Mouse (Mus musculus): ENCODE data around the gene Vav2. TPM values are rescaled to one million over a fixed set of nuclear protein-coding genes. Genes with fewer than 3 reads are reported as not detected.

Vav2 gene
- polyA plus RNA-seq, 1 experiment from 2014 or later = 6.8 TPM

DNA sequence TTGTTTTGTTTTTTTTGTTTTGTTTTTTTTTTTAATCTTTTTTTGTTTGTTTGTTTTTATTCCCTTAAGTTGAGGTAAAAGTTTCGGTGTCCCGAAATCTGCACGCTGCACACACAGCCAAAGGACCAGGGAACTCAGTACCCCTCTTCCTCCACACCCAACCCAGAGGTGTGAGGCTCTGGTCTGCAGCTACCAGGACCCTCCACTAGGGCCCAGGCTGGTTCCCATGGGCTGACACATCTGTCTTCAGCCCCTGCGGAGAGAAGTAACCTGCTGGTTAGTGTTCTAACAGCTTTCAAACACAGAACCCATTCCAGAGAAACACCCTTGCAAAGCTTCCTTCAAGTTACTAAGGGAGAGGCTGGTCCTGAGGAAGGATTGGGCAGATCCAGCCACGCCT lies 20.9 kb upstream of the Vav2 start:
- no peak overlapping the region for H3K9ac ChIP-seq (ENCODE audit: low read length)
- DNase-seq (ENCODE audit: low spot score) (no peak), ATAC-seq (ENCODE audit: insufficient number of reproducible peaks, low FRiP score, low TSS enrichment, low read depth) (no peak)
- peaks cover 5% of the 10 kb centered on the region; the same call in 1 of the 2 replicates for H3K4me1 ChIP-seq (ENCODE audit: control insufficient read depth, insufficient read depth, low read length)
- H3K27ac ChIP-seq (replicated peaks; ENCODE audit: low read depth, low read length) = no peak overlapping the region
- H3K36me3 ChIP-seq (ENCODE audit: control insufficient read depth, insufficient read depth, low read length) = peaks cover 35% of the 10 kb centered on the region
- H3K4me3 ChIP-seq (ENCODE audit: low read depth, low read length) = no peak overlapping the region
- H3K27me3 ChIP-seq (ENCODE audit: control insufficient read depth, insufficient read depth, low read length) = no peaks in the 10 kb centered on the region
- no peak overlapping the region for H3K4me2 ChIP-seq (ENCODE audit: low read depth, severe bottlenecking)
- no peaks in the 10 kb centered on the region for H3K9me3 ChIP-seq (ENCODE audit: control insufficient read depth, low read length)
- WGBS = 87% methylated on average over 5 of the region's 5 CpGs

DNA sequence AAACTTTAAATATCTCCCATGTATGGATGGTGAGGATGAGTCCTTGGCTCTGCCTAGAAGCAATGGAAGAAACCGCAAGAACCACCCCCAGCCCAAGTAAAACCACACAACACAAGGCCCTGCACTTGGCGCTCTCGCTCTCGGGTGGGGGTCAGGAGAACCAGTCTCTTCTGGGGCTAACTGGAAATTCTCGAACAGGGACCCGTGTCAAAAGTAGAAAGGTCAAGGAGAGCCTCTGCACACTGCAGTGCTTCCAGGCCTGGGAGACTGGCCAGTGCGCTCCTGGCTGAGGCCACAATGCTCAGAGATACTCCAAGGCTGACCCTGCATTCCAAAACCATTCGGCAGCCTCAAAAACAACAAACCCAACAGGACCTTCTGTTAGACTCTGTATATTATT lies 20.0 kb upstream of the Vav2 start:
- WGBS = 95% methylated on average over 8 of the region's 8 CpGs
- Histone ChIP-seq H3K9ac (ENCODE audit: low read length) (no peak overlapping the region), H3K4me2 (ENCODE audit: low read depth, severe bottlenecking) (no peak overlapping the region), H3K36me3 (ENCODE audit: control insufficient read depth, insufficient read depth, low read length) (peaks cover 31% of the 10 kb centered on the region), H3K4me3 (ENCODE audit: low read depth, low read length) (no peak overlapping the region), H3K9me3 (ENCODE audit: control insufficient read depth, low read length) (no peaks in the 10 kb centered on the region), H3K27me3 (ENCODE audit: control insufficient read depth, insufficient read depth, low read length) (no peaks in the 10 kb centered on the region), H3K27ac (replicated peaks; ENCODE audit: low read depth, low read length) (no peak overlapping the region), H3K4me1 (ENCODE audit: control insufficient read depth, insufficient read depth, low read length) (peaks cover 9% of the 10 kb centered on the region; the same call in 1 of the 2 replicates)
- ATAC-seq (ENCODE audit: insufficient number of reproducible peaks, low FRiP score, low TSS enrichment, low read depth) (no peak), DNase-seq (ENCODE audit: low spot score) (no peak)

DNA sequence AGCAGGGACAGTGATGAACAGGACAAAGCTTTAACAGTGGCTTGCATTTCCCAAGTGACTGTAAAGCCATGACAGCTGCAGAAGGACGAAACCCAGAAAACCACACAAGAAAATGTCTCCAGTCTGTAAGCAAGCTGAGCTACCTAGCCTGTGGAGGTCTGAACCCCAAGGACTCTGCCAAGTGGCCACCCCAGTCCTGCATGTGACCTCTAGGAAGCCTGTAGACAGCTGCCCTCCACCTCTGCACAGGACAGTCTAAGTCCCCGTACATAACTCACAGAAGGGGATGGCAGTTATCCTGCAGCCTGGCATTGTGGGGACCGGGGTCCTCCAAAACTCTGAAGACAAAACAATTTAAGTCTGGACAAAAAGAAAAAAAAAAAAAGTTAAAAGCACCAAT lies 19.1 kb upstream of the Vav2 start:
- no peak overlapping the region for H3K4me2 ChIP-seq (ENCODE audit: low read depth, severe bottlenecking)
- WGBS = 95% methylated on average over 3 of the region's 3 CpGs
- no peak overlapping the region for H3K9ac ChIP-seq (ENCODE audit: low read length)
- DNase-seq (ENCODE audit: low spot score) (no peak), ATAC-seq (ENCODE audit: insufficient number of reproducible peaks, low FRiP score, low TSS enrichment, low read depth) (no peak)
- H3K36me3 ChIP-seq (ENCODE audit: control insufficient read depth, insufficient read depth, low read length) = peaks cover 28% of the 10 kb centered on the region
- no peak overlapping the region for H3K27ac ChIP-seq (replicated peaks; ENCODE audit: low read depth, low read length)
- H3K27me3 ChIP-seq (ENCODE audit: control insufficient read depth, insufficient read depth, low read length) = no peaks in the 10 kb centered on the region
- H3K4me1 ChIP-seq (ENCODE audit: control insufficient read depth, insufficient read depth, low read length) = peaks cover 9% of the 10 kb centered on the region; the same call in 1 of the 2 replicates
- no peak overlapping the region for H3K4me3 ChIP-seq (ENCODE audit: low read depth, low read length)
- no peaks in the 10 kb centered on the region for H3K9me3 ChIP-seq (ENCODE audit: control insufficient read depth, low read length)

- Histone ChIP-seq H3K9ac (ENCODE audit: low read length) (no peak overlapping the region), H3K4me2 (ENCODE audit: low read depth, severe bottlenecking) (no peak overlapping the region), H3K4me1 (ENCODE audit: control insufficient read depth, insufficient read depth, low read length) (peaks cover 10% of the 10 kb centered on the region), H3K36me3 (ENCODE audit: control insufficient read depth, insufficient read depth, low read length) (peaks cover 7% of the 10 kb centered on the region), H3K27me3 (ENCODE audit: control insufficient read depth, insufficient read depth, low read length) (no peaks in the 10 kb centered on the region), H3K27ac (replicated peaks; ENCODE audit: low read depth, low read length) (no peak overlapping the region), H3K4me3 (ENCODE audit: low read depth, low read length) (no peak overlapping the region), H3K9me3 (ENCODE audit: control insufficient read depth, low read length) (no peaks in the 10 kb centered on the region)
- no peak for DNase-seq (ENCODE audit: low spot score)
- WGBS = 79% methylated on average over 5 of the region's 5 CpGs
- ATAC-seq (ENCODE audit: insufficient number of reproducible peaks, low FRiP score, low TSS enrichment, low read depth) = no peak
Observed at GRCm38 (mm10) chr2:27443450-27443708, 16.5 kb upstream of the Vav2 start.

- Histone ChIP-seq H3K27ac (replicated peaks; ENCODE audit: low read depth, low read length) (0 out of 2 replicates have a peak overlapping the region, but pooled peaks have one; percentile 3), H3K27me3 (ENCODE audit: control insufficient read depth, insufficient read depth, low read length) (no peaks in the 10 kb centered on the region), H3K4me3 (ENCODE audit: low read depth, low read length) (peak overlapping the region; percentile 59), H3K36me3 (ENCODE audit: control insufficient read depth, insufficient read depth, low read length) (peaks cover 2% of the 10 kb centered on the region), H3K9ac (ENCODE audit: low read length) (peak overlapping the region; percentile 77), H3K4me1 (ENCODE audit: control insufficient read depth, insufficient read depth, low read length) (peaks cover 13% of the 10 kb centered on the region), H3K9me3 (ENCODE audit: control insufficient read depth, low read length) (no peaks in the 10 kb centered on the region), H3K4me2 (ENCODE audit: low read depth, severe bottlenecking) (peak overlapping the region; percentile 88)
- DNase-seq (ENCODE audit: low spot score) (no peak), ATAC-seq (ENCODE audit: insufficient number of reproducible peaks, low FRiP score, low TSS enrichment, low read depth) (peak; percentile 36)
- 36% methylated on average over 20 of the region's 20 CpGs for WGBS
Observed at GRCm38 (mm10) chr2:27442708-27443449, 16.0 kb upstream of the Vav2 start.

- H3K27me3 ChIP-seq (ENCODE audit: control insufficient read depth, insufficient read depth, low read length) = no peaks in the 10 kb centered on the region
- WGBS = 1% methylated on average over 36 of the region's 36 CpGs
- H3K9ac ChIP-seq (ENCODE audit: low read length) = peak within 1 kb of the TSS; percentile 77
- peak within 1 kb of the TSS; percentile 88 for H3K4me2 ChIP-seq (ENCODE audit: low read depth, severe bottlenecking)
- peaks cover 13% of the 10 kb centered on the region for H3K4me1 ChIP-seq (ENCODE audit: control insufficient read depth, insufficient read depth, low read length)
- peak; percentile 99 for DNase-seq (ENCODE audit: low spot score)
- ATAC-seq (ENCODE audit: insufficient number of reproducible peaks, low FRiP score, low TSS enrichment, low read depth) = peak; percentile 83
- 0 out of 2 replicates have a peak within 1 kb of the TSS, but pooled peaks have one; percentile 3 for H3K27ac ChIP-seq (replicated peaks; ENCODE audit: low read depth, low read length)
- H3K9me3 ChIP-seq (ENCODE audit: control insufficient read depth, low read length) = no peaks in the 10 kb centered on the region
- no peaks in the 10 kb centered on the region; the same call in 1 of the 2 replicates for H3K36me3 ChIP-seq (ENCODE audit: control insufficient read depth, insufficient read depth, low read length)
- H3K4me3 ChIP-seq (ENCODE audit: low read depth, low read length) = peak within 1 kb of the TSS; percentile 59
Observed at GRCm38 (mm10) chr2:27441767-27442707, 15.2 kb upstream of the Vav2 start, which contains the start of gene Brd3os. Gene Brd3os (plus strand): TSS chr2:27442324.

GRCm38 (mm10) chr2:27438281-27438680 lies 11.4 kb upstream of the Vav2 start:
- WGBS = 11% methylated on average over 11 of the region's 11 CpGs
- no peak for ATAC-seq (ENCODE audit: insufficient number of reproducible peaks, low FRiP score, low TSS enrichment, low read depth)
- Histone ChIP-seq H3K9ac (ENCODE audit: low read length) (no peak overlapping the region), H3K36me3 (ENCODE audit: control insufficient read depth, insufficient read depth, low read length) (no peaks in the 10 kb centered on the region), H3K27ac (replicated peaks; ENCODE audit: low read depth, low read length) (no peak overlapping the region), H3K27me3 (ENCODE audit: control insufficient read depth, insufficient read depth, low read length) (no peaks in the 10 kb centered on the region), H3K9me3 (ENCODE audit: control insufficient read depth, low read length) (no peaks in the 10 kb centered on the region), H3K4me3 (ENCODE audit: low read depth, low read length) (no peak overlapping the region), H3K4me1 (ENCODE audit: control insufficient read depth, insufficient read depth, low read length) (peaks cover 11% of the 10 kb centered on the region), H3K4me2 (ENCODE audit: low read depth, severe bottlenecking) (no peak overlapping the region)
- peak; percentile 52 for DNase-seq (ENCODE audit: low spot score)

DNA sequence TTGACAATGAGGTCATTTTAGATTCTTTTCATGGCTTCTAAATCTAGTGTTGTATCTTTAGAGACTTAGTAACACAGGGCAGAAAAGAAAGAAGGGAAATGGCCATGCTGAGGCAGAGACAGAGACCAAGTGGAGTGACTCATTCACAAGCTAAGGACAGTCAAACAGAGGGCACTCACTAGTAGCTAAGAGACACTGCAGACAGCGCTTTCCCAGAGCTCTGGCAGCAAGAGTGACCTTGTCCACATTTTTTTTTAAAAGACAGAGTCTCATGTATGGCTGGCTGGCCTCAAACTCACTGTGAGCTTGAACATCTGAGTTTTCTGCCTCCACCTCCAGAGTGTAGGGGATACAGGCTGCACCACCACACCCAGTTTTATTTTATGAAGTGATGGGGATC lies 11.0 kb upstream of the Vav2 start:
- no peaks in the 10 kb centered on the region for H3K36me3 ChIP-seq (ENCODE audit: control insufficient read depth, insufficient read depth, low read length)
- no peak for DNase-seq (ENCODE audit: low spot score)
- H3K4me1 ChIP-seq (ENCODE audit: control insufficient read depth, insufficient read depth, low read length) = peaks cover 9% of the 10 kb centered on the region
- H3K9ac ChIP-seq (ENCODE audit: low read length) = no peak overlapping the region
- no peak overlapping the region for H3K4me2 ChIP-seq (ENCODE audit: low read depth, severe bottlenecking)
- H3K9me3 ChIP-seq (ENCODE audit: control insufficient read depth, low read length) = no peaks in the 10 kb centered on the region
- WGBS = 59% methylated on average over 1 of the region's 1 CpGs
- no peak overlapping the region for H3K27ac ChIP-seq (replicated peaks; ENCODE audit: low read depth, low read length)
- no peaks in the 10 kb centered on the region for H3K27me3 ChIP-seq (ENCODE audit: control insufficient read depth, insufficient read depth, low read length)
- H3K4me3 ChIP-seq (ENCODE audit: low read depth, low read length) = no peak overlapping the region
- no peak for ATAC-seq (ENCODE audit: insufficient number of reproducible peaks, low FRiP score, low TSS enrichment, low read depth)

All from limb, embryonic 11.5 days (tissue).